Mouse (Mus musculus): ENCODE measurements at regions not wholly inside any gene's neighbourhood (a gene's known extent, or its start where the extent isn't known, plus 50 kb on each side); places are given as distances from the start of the nearest gene placed in this dataset.

GRCm38 (mm10) chr14:96956115-96956514, 437.2 kb upstream of the Klhl1 start:
- ATAC-seq (replicated peaks; ENCODE audit: poor library complexity): no peak

- peak; percentile 100 for ATAC-seq (replicated peaks; ENCODE audit: poor library complexity)
These were observed 435.6 kb upstream of the Klhl1 start for GRCm38 (mm10) chr14:96954462-96954861.

- peak; percentile 92 for ATAC-seq (replicated peaks; ENCODE audit: poor library complexity)
These were observed 389.8 kb upstream of the Klhl1 start for GRCm38 (mm10) chr14:96908737-96909136.

DNA sequence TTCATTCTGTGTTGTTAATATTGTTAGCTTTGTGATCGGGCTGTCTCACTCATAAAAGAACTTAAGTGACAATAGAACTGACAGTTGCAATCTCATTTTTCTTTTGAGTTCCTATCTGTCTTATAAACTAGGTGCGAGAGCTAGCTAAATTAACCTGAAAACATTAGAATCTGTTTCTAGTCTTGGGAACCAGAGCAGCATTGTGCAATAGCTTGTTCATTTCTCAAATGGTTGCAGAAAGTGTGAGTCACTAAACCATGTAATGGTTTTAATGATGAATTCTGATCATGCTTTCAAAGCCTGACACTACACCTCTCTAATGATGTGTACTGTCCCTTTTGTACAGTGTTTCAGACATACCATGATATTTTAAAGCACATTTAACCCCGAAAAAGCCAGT, 360.8 kb upstream of the Klhl1 start:
- no peak for ATAC-seq (replicated peaks; ENCODE audit: poor library complexity)

DNA sequence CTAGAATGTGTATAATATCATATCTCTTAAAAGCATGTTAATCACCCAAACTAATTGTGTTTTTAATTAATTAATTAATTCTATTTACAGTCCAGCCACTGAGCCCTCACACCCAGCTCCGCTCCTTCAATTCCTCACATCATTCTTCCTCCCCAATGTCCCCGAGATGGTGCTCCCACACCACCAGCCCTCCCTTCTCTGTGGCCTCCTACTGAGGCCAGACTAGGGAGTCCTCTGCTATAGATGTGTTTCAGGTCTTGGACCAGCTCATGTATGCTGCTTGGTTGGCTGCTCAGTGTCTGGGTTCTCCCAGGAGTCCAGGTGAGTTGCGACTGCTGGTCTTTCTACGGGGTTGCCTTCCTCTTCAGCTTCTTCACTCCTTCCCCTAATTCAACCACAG, 353.1 kb upstream of the Klhl1 start:
- no peak for ATAC-seq (replicated peaks; ENCODE audit: poor library complexity)

DNA sequence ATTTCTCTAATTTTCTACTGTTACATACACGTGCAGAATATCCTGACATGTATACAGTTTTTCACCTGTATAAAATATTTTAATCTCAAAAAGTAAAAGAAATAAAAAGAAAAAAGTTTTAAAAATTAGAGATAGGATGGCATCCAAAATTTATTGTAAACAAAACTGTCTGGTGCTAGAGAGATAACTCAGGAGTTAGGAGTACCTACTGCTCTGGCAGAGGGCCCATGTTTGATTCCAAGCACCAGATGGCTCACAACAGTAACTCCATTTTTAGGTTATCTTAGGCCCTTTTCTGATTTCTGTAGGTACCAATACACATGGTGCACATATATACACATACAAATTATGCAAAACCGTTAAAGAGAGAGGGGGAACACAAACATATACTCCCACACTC, 320.0 kb upstream of the Klhl1 start:
- no peak for ATAC-seq (replicated peaks; ENCODE audit: poor library complexity)

- ATAC-seq (replicated peaks; ENCODE audit: poor library complexity): no peak
These were observed 306.2 kb upstream of the Klhl1 start for GRCm38 (mm10) chr14:96825083-96825482.

- no peak for ATAC-seq (replicated peaks; ENCODE audit: poor library complexity)
These were observed 296.8 kb upstream of the Klhl1 start for GRCm38 (mm10) chr14:96815665-96816064.

- ATAC-seq (replicated peaks; ENCODE audit: poor library complexity): no peak
These were observed 286.4 kb upstream of the Klhl1 start for GRCm38 (mm10) chr14:96805284-96805683.

DNA sequence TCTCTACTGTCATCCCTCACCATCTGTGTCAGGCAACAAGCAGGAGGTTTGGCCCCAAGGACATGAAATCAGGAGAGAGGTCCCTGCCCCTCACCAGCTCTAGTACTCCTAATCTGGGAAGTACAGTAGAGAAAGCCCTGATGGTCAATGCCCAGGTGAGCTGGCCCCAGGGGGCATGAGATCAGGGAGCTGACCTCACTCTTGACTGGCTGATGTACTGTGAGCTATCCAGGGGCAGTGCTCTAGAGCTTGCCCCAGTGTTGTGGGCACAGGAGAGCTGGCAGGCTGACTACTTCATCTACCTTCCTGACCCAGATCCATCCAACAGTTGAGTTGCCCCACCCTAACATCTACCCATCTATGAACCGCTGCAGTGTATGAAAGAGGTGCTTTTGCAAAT, 275.9 kb upstream of the Klhl1 start:
- ATAC-seq (replicated peaks; ENCODE audit: poor library complexity): no peak

DNA sequence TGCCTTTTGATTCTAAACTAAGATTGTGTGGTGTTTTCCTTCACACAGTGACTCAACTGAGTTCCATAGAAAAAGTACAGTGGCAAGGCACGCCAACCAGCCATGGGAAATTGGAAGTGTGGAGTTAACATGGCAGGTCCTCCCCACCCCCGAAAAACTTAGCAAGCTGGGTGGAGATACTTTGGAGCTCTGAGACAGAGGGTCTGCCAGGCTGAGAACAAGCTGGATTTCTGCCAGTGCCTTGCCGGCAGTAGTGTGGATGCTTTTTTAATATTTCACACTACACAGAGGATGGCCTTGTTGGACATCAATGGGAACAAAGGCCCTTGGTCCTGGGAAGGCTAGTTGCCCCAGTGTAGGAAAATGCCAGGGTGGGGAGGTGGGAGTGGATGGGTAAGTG, 269.0 kb upstream of the Klhl1 start:
- ATAC-seq (replicated peaks; ENCODE audit: poor library complexity): no peak

GRCm38 (mm10) chr14:96787286-96787685, 268.4 kb upstream of the Klhl1 start:
- no peak for ATAC-seq (replicated peaks; ENCODE audit: poor library complexity)

DNA sequence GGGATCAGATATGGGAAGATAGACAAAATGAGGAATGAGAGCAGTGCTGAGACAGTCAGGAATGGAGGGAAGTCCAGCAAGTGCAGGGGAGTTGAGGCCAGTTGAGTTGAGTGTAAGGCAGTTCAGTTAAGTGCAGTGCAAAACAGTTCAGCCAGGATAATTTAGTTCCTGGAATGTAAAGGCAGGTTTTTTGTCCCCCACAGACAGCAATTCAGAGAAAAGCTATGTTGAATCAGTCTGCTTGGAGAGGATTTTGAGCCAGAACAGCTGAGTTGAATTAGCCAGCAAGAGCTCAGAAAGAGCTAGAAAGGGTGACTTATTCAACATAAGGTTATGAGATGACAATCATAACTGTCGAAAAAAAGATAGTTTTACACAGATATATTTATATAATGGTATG, 256.9 kb upstream of the Klhl1 start:
- no peak for ATAC-seq (replicated peaks; ENCODE audit: poor library complexity)

GRCm38 (mm10) chr14:96760591-96760990, 241.7 kb upstream of the Klhl1 start:
- ATAC-seq (replicated peaks; ENCODE audit: poor library complexity): no peak

DNA sequence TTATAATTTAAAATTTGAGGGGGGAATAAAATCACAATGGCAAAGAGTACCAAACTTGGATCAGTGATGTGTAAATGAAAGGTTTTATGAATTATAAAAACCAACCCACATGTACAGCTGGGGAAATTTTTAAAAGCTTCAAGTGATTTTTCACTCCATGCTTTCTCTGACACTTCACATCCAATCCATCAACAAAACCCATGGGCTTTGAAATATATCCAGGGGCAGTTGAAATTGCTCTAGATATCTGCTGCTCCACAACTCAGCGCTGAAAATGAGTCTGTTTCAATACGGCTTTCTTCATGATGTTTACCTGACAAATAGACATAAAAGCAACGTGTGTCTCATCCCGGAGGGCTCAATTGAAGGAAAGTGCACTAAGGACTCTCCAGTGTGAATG, 214.3 kb upstream of the Klhl1 start:
- no peak for ATAC-seq (replicated peaks; ENCODE audit: poor library complexity)

DNA sequence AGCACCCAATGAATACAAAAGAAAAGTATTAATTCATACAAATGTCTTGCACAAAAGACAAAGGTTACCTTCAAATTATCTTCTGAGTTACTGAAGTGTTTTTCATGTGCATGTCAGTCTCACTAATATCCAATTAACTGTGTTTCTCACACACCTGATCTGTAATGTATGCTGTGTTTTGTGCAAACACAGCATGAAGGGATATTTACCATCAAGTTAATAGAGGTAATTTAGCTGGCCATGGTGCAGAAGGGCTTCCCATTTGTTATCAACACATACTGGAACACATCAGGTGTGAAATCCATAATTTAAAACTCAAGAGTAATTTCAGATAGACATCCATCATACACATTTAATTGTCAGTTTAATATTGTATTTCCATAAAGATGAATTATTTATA, 178.2 kb upstream of the Klhl1 start:
- ATAC-seq (replicated peaks; ENCODE audit: poor library complexity): no peak

GRCm38 (mm10) chr14:96690923-96691322, 172.0 kb upstream of the Klhl1 start:
- no peak for ATAC-seq (replicated peaks; ENCODE audit: poor library complexity)

DNA sequence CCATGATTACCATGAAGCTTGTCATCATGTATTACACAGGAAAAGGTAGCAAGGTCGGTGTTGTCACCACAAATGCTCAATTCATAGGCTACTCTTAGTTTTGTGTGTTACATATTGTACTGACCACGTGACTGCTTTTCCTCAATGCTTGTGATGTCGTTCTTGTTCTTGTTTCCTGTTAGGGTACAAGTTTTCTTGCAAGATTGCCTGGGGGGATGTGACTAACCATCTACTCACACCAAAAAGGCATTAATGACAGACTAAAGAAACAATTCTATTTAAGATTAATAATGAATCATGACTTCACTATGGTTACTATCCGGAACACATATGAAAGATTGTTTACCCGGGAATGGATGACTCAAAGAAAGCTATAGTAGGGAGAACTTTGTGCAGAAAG, 165.0 kb upstream of the Klhl1 start:
- no peak for ATAC-seq (replicated peaks; ENCODE audit: poor library complexity)

DNA sequence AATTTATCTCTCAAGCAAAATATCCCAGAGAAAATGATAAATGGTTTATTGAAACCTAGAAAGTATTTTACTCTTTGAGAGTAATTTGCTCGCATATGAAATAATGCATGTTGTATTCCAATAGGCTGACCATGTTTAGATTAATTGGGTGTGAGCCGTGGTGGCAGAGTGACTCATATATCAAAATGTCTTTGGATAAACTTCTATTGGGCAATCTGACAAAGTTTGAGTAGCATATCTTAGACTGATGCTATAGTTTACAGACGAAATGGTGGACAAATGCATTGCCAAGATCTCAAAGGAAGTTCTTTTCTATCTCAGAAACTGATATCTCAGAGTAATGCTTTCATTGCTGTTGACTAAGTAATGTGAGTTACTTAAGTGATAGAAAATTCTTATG, 162.8 kb upstream of the Klhl1 start:
- no peak for ATAC-seq (replicated peaks; ENCODE audit: poor library complexity)

GRCm38 (mm10) chr14:96676213-96676612, 157.3 kb upstream of the Klhl1 start:
- no peak for ATAC-seq (replicated peaks; ENCODE audit: poor library complexity)

DNA sequence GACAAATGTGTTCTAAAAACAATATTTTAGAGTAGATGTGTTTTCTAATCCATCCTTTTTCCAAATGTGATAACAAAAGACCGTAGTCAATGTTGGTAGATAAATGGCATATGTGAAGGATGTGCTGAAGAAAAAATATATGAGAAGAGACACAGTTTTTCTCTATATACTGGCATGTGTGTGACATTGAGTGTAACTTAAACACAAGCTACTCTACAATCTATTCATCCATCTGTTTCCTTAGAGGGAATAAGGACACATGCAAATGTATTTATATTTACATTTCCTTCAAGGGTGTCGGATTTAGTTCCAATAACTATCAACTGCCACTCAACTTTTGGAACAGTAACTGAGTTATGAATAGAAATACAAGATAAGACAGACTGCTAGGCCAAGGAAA, 149.7 kb upstream of the Klhl1 start:
- ATAC-seq (replicated peaks; ENCODE audit: poor library complexity): no peak

DNA sequence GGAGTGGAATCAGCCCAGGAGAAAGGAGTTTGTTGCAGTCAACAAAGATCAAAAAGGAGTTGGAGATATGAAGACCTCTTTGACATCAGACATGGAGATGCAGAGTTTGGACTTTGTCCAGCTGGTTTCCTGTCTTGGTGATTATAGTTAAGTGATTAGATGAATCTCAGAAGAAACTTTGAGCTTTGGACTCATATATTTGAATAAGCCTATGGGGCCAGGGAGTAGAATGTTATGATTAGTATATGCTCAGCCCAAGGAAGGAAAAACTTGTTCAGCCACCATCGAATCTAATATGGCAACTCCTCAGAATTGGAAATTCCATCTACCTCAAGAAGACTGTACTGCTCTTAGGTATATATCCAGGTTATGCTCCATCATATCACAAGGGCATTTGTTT, 137.6 kb upstream of the Klhl1 start:
- no peak for ATAC-seq (replicated peaks; ENCODE audit: poor library complexity)

GRCm38 (mm10) chr14:96630291-96630690, 111.4 kb upstream of the Klhl1 start:
- ATAC-seq (replicated peaks; ENCODE audit: poor library complexity): no peak

GRCm38 (mm10) chr14:96606736-96607135, 87.8 kb upstream of the Klhl1 start:
- no peak for ATAC-seq (replicated peaks; ENCODE audit: poor library complexity)
